Mouse (Mus musculus): ENCODE measurements around the gene 4930442H23Rik.
"Not testable (repeated sequence)": the region's sequence is repeated elsewhere in the genome, so short reads cannot be mapped to it uniquely, and the experiment has no call there.

Gene 4930442H23Rik

DNA sequence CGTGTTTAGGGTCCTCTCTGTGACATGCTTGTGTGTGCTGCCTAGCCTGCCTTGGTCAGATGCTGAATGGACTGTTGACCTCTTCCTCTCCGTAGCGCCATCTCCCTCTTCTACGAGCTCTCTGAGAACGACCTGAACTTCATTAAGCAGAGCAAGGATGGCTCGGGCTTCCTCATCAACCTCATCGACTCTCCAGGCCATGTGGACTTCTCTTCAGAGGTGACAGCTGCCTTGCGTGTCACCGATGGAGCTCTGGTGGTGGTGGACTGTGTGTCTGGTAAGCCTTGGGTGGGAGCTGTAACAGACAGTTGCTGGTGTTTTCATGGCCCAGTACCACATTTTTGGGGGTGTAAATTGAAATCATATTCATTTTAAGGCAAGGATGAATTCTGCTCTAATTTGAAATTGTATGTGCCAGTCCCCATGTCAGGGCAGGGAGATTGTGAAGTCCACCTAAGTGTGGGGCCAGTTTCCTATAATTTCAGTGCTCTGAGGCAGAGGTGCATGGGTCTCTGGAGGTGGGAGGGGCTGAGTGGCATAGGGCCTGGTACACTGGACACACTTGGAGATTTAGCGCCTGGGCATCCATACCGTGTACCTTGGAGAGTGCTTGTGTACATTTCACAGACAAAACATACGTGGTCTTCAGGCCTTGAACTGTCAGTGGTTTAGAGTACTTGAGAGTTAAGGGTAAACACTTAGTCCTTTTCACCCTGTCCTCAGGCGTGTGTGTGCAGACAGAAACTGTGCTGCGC lies 5.5 kb downstream of the 4930442H23Rik start:
- no peak for DNase-seq (ENCODE audit: low spot score)

GRCm38 (mm10) chr10:81177491-81177925 lies 6.1 kb downstream of the 4930442H23Rik start:
- no peak for DNase-seq (ENCODE audit: low spot score)

GRCm38 (mm10) chr10:81176466-81177271 lies 7.0 kb downstream of the 4930442H23Rik start, which contains the start of gene Eef2:
Eef2 (plus strand) TSS chr10:81176631.
- peak; percentile 98 for DNase-seq (ENCODE audit: low spot score)

- DNase-seq (ENCODE audit: low spot score): no peak
Measured at GRCm38 (mm10) chr10:81175936-81176465, 7.6 kb downstream of the 4930442H23Rik start.

- DNase-seq (ENCODE audit: low spot score): not testable (repeated sequence)
Measured at GRCm38 (mm10) chr10:81175345-81175701, 8.3 kb downstream of the 4930442H23Rik start.

- peak; percentile 91 for DNase-seq (ENCODE audit: low spot score)
Measured at GRCm38 (mm10) chr10:81174617-81175344, 8.9 kb downstream of the 4930442H23Rik start.

DNA sequence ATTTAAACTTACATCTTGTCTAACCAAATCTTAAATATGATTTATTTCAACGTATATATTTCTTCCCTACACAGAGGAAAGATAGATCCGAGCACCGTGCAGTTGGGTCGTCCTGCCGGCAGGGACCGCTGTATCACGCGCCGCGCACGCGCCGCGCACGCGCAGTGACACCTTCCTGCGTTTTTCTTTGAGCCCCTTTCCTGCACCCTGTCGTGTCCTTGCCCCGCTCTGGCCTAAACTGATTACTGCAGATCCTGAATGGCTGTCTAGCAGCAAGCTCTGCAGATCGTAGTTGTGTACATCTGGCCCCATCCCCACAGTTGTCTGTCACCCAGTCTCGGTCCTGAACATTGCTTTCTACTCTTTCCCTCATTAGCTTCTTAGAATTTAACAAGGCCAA lies 10.5 kb downstream of the 4930442H23Rik start:
- peak; percentile 78 for DNase-seq (ENCODE audit: low spot score)

DNA sequence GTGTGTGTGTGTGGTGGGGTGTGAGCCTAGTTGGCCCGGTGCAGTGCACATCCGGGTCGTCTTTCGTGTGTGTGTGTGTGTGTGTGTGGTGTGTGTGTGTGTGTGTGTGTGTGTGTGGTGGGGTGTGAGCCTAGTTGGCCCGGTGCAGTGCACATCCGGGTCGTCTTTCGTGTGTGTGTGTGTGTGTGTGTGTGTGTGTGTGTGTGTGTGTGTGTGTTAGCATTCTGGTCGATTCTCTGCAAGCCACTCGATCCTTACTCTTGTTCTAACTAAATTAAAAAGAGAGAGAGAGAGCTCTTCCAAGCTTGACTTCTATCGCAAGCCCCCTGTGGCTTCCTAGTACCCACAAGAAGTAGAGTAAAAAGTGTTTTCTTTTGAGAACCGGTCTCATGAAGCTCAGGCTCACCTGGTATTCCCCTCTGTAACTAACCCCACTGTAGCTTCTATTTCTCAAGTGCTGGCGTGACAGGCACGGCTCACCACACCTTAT lies 14.2 kb downstream of the 4930442H23Rik start:
- DNase-seq (ENCODE audit: low spot score): not testable (repeated sequence)

DNA sequence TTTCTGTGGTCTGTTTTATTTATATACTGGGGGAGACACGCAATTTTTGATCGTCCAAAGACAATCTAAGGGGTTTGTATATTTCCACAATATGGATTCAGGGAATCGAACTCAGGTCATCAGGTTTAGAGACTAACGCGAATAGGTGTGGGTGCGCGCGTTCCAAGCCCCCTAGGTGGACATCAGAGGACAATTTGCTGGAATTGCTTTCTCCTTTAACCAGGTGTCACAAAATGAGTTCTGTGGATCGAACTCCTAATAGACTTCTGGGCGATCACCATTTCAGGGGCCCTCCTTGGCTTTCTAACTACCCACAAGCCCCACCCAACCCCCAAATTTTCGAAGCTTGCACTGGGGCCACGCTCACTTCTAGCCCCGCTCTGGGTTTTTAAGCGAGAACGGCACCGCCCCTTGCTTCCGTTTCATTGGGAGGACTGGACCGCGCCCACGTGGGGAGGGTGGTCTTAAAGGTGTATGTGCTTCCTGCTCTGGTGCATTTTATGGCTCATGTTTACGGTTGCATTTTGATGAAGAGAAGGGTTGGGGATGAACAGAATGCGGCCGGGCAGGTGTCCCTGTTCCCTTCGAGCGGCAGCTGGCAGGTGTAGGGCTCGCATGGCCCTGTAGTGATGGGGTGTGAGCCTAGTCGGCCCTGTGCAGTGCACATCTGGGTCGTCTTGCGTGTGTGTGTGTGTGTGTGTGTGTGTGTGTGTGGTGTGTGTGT lies 15.0 kb downstream of the 4930442H23Rik start:
- DNase-seq (ENCODE audit: low spot score): peak; percentile 92

DNA sequence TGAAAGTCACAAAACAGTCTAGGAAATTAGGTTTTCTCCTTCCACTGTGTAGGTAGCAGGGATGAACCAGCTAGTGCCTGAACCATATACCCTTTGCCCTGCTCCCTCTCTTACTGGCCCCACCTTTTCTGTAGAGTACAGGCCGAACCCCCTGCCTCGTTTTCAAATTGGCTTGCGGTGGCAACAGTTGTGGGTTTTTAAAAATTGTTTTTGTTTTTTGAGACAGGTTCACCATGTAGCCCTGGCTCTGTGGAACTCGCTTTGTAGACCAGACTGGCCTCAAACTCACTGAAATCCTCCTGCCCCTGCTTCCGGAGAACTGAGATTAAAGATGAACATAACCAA lies 15.6 kb downstream of the 4930442H23Rik start:
- no peak for DNase-seq (ENCODE audit: low spot score)

- DNase-seq (ENCODE audit: low spot score): peak; percentile 100
Measured at GRCm38 (mm10) chr10:81167200-81168086, 16.2 kb downstream of the 4930442H23Rik start, which contains the start of gene Pias4. Pias4 (minus strand) TSS chr10:81167923.

GRCm38 (mm10) chr10:81165118-81165517 lies 18.5 kb downstream of the 4930442H23Rik start:
- DNase-seq (ENCODE audit: low spot score): peak; percentile 56

DNA sequence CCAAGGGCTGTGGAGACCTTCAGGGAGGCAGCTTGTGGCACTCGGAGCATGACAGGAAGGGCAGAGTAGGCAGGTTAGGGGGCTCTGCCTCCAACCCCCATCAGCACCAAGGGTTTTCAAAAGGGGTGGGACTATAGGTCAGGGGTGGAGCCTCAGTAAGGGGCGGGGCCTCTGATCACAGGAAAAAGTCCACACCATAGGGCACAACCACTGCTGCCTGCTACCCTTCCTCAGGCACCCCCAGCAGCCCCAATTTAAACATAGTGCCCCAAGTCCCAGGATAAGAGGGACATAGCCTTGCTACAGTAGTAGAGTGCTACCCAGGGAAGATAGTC lies 21.4 kb downstream of the 4930442H23Rik start:
- DNase-seq (ENCODE audit: low spot score): no peak

- peak; percentile 59 for DNase-seq (ENCODE audit: low spot score)
Measured at GRCm38 (mm10) chr10:81161602-81162317, 21.9 kb downstream of the 4930442H23Rik start.

DNA sequence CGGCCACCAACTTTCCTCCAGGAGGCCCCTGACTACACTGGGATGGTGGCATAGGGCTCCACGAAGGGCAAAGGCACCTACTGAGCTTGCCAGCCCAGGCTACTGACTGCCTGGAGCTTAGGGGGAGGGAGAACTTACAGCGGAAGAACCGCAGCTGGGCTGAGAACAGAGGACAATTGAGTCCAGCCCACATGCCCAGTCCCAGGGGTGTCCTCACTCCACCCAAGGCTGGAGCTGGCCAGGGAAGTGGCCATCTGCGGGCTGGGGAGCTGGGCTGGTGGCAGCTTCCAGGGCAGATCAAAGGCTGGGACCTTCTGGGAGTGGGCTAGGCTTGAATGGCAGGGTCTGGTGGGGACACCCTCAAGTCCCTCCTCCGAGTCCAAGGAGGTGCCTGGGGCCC lies 28.9 kb downstream of the 4930442H23Rik start:
- DNase-seq (ENCODE audit: low spot score): no peak

GRCm38 (mm10) chr10:81154313-81154712 lies 29.3 kb downstream of the 4930442H23Rik start:
- no peak for DNase-seq (ENCODE audit: low spot score)

GRCm38 (mm10) chr10:81152609-81153008 lies 31.0 kb downstream of the 4930442H23Rik start:
- no peak for DNase-seq (ENCODE audit: low spot score)

DNA sequence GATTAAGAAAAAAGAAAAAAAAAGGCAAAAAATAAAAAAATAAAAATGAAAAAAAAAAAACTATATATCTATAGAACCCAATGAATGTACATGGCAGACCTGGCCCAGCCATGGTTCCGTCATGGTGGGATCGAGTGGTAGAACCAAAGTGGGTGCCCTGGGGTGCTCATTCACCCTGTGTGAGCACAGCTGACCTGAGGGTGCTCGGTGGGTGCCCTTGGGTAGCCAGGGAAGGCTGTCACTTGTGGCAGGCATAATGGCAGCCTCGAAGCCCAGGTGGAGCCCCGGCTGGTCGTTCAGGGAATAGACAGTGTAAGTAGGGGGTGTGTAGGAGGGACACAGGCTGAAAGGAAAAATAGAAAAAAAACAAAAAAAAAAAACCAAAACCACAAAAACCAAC lies 32.4 kb downstream of the 4930442H23Rik start:
- DNase-seq (ENCODE audit: low spot score): no peak

DNA sequence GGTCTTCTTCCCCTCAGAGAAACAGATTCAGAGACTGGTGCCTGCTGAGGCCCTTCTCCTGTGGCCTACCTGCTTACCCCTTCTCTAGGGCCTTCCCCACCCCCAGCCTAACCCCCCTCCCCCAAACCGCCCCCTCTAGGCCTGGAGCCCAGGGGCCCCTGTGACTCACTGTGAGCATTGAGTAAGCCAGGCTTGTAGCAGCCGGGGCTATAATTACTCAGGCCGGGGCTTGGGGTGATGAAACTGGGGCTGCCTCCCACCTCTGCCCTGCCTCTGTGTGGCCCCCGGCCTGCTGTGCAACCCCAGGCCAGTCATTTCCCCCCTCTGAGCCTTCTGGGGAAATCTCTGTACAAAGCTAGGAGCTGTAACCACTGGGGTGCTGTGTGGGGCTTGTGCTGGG lies 37.4 kb downstream of the 4930442H23Rik start:
- DNase-seq (ENCODE audit: low spot score): no peak

DNA sequence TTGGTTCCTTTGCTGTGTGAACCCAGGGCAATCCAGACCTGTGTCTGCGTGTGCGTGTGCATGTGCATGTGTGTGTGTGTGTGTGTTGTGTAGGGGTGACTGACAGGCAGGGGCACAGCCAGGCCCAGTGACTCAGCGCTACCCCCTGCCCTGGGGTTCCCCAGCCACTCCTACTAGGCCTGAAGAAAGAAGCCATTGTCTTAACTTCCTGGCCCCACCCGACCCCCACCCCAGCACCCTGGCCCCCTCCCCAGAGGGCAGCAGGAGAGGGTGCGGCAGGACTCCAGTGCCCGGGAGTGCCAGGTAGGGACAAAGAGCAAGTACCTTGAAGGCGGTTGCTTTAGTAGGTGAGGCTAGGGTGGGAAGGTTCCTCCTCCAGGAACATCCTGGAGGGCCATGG lies 37.9 kb downstream of the 4930442H23Rik start:
- DNase-seq (ENCODE audit: low spot score): no peak

All from lung, postnatal 25 days (tissue).